Mouse (Mus musculus) macrophage (primary cell): ENCODE measurements around the gene Fdx1l. TPM values are rescaled to one million over a fixed set of nuclear protein-coding genes. Genes with fewer than 3 reads are reported as not detected.
"Not testable (repeated sequence)": the region's sequence is repeated elsewhere in the genome, so short reads cannot be mapped to it uniquely, and the experiment has no call there.

Experiments used
- H3K27ac ChIP-seq: fragments of 350-480 bp; formaldehyde crosslinking; 2 replicates; pipeline ENCODE4 v1.9.0; 2021
- H3K36me3 ChIP-seq: fragments of 350-480 bp; formaldehyde crosslinking; 2 replicates; pipeline ENCODE4 v1.9.0; 2021; ENCODE audit errors: inconsistent target
- H3K4me3 ChIP-seq: fragments of 350-480 bp; formaldehyde crosslinking; 2 replicates; pipeline ENCODE4 v1.9.0; 2021; ENCODE audit errors: inconsistent target
- H3K79me2 ChIP-seq: fragments of 350-480 bp; formaldehyde crosslinking; 2 replicates; pipeline ENCODE4 v1.9.0; 2021; ENCODE audit errors: inconsistent target
- WGBS: methylation state at CpG from one replicate; pipeline ENCODE4 v1.1.7; 2026; ENCODE audit warnings: inconsistent platforms; ENCODE audit not compliant: missing documents; 5-methylcytosine and 5-hydroxymethylcytosine counted together
- polyA plus RNA-seq: library from polyadenylated mRNA; stranded (reverse); fragments of 250-400 nt; gene quantifications from 3 replicates; pipeline ENCODE4 v1.2.4, GENCODE M21; 2018; ENCODE audit warnings: inconsistent platforms

The Fdx1l gene
- polyA plus RNA-seq, 1 experiment from 2014 or later, result 22.6 TPM

- Histone ChIP-seq H3K27ac (peak within 1 kb of the TSS; percentile 48), H3K79me2 (peaks cover 49% of the 10 kb centered on the region), H3K4me3 (peak within 1 kb of the TSS; percentile 86), H3K36me3 (peaks cover 23% of the 10 kb centered on the region; the same call in 1 of the 2 replicates)
- 0% methylated on average over 51 of the region's 54 CpGs for WGBS
Observed at GRCm38 (mm10) chr9:21091707-21092320, 18.4 kb upstream of the Fdx1l start, which contains the start of the genes Gm38431 and Raver1. TSS of gene Gm38431 (minus strand) at chr9:21091997. TSS of gene Raver1 (minus strand) at chr9:21092008.

- WGBS, result 2% methylated on average over 22 of the region's 24 CpGs
- H3K36me3 ChIP-seq, result peaks cover 30% of the 10 kb centered on the region; the same call in 1 of the 2 replicates
- H3K27ac ChIP-seq, result peak overlapping the region; percentile 48
- H3K79me2 ChIP-seq, result peaks cover 56% of the 10 kb centered on the region
- H3K4me3 ChIP-seq, result peak overlapping the region; percentile 86
Observed at GRCm38 (mm10) chr9:21090972-21091706, 17.7 kb upstream of the Fdx1l start.

GRCm38 (mm10) chr9:21090537-21090936, 17.1 kb upstream of the Fdx1l start:
- Histone ChIP-seq H3K36me3 (peaks cover 36% of the 10 kb centered on the region; the same call in 1 of the 2 replicates), H3K79me2 (peaks cover 62% of the 10 kb centered on the region), H3K27ac (no peak overlapping the region), H3K4me3 (peak overlapping the region; percentile 86)
- WGBS, result 100% methylated on average over 1 of the region's 1 CpGs

GRCm38 (mm10) chr9:21083324-21083723, 9.9 kb upstream of the Fdx1l start:
- 98% methylated on average over 3 of the region's 3 CpGs for WGBS
- Histone ChIP-seq H3K27ac (no peak overlapping the region), H3K4me3 (no peak overlapping the region), H3K79me2 (peaks cover 73% of the 10 kb centered on the region), H3K36me3 (peaks cover 89% of the 10 kb centered on the region)

- H3K4me3 ChIP-seq, result no peak overlapping the region
- 93% methylated on average over 9 of the region's 9 CpGs for WGBS
Observed at GRCm38 (mm10) chr9:21081127-21081526, 7.7 kb upstream of the Fdx1l start.

GRCm38 (mm10) chr9:21075625-21076024, 2.2 kb upstream of the Fdx1l start:
- no peak overlapping the region for H3K4me3 ChIP-seq
- H3K36me3 ChIP-seq, result peaks cover 50% of the 10 kb centered on the region
- H3K27ac ChIP-seq, result no peak overlapping the region
- peaks cover 24% of the 10 kb centered on the region for H3K79me2 ChIP-seq
- WGBS, result 95% methylated on average over 3 of the region's 3 CpGs

More at GRCm38 (mm10) chr9:21081127-21081526, 7.7 kb upstream of the Fdx1l start:
- H3K36me3 ChIP-seq, result peaks cover 93% of the 10 kb centered on the region
- H3K27ac ChIP-seq, result no peak overlapping the region
- peaks cover 51% of the 10 kb centered on the region for H3K79me2 ChIP-seq

- Histone ChIP-seq H3K79me2 (peaks cover 30% of the 10 kb centered on the region), H3K4me3 (peak overlapping the region; percentile 84; the same call in 1 of the 2 replicates), H3K27ac (no peak overlapping the region; the same call in 1 of the 2 replicates), H3K36me3 (peaks cover 35% of the 10 kb centered on the region)
- 50% methylated on average over 1 of the region's 1 CpGs for whole genome bisulfite sequencing
Observed at GRCm38 (mm10) chr9:21074173-21074572, 759 bp upstream of the Fdx1l start.

GRCm38 (mm10) chr9:21072641-21073040, 773 bp downstream of the Fdx1l start:
- Histone ChIP-seq H3K4me3 (peak overlapping the region; percentile 84), H3K79me2 (peaks cover 30% of the 10 kb centered on the region), H3K27ac (peak overlapping the region; percentile 37; the same call in 1 of the 2 replicates), H3K36me3 (peaks cover 20% of the 10 kb centered on the region)
- WGBS, result 7% methylated on average over 4 of the region's 4 CpGs

GRCm38 (mm10) chr9:21067006-21067684, 6.3 kb downstream of the Fdx1l start, which contains the start of gene Zglp1:
TSS of gene Zglp1 (minus strand) at chr9:21067093.
- no peaks in the 10 kb centered on the region for H3K36me3 ChIP-seq

GRCm38 (mm10) chr9:21062928-21063327, 10.5 kb downstream of the Fdx1l start:
- no peaks in the 10 kb centered on the region for H3K36me3 ChIP-seq

More at GRCm38 (mm10) chr9:21067006-21067684, 6.3 kb downstream of the Fdx1l start, which contains the start of gene Zglp1:
- 86% methylated on average over 14 of the region's 27 CpGs for WGBS
- Histone ChIP-seq H3K79me2 (peaks cover 20% of the 10 kb centered on the region), H3K27ac (no peak within 1 kb of the TSS), H3K4me3 (no peak within 1 kb of the TSS)

GRCm38 (mm10) chr9:21051578-21051977, 21.8 kb downstream of the Fdx1l start:
- no peak overlapping the region for H3K27ac ChIP-seq
- no peaks in the 10 kb centered on the region for H3K36me3 ChIP-seq
- H3K4me3 ChIP-seq, result no peak overlapping the region
- 77% methylated on average over 10 of the region's 10 CpGs for whole genome bisulfite sequencing
- no peaks in the 10 kb centered on the region for H3K79me2 ChIP-seq

More at GRCm38 (mm10) chr9:21062928-21063327, 10.5 kb downstream of the Fdx1l start:
- H3K27ac ChIP-seq, result no peak overlapping the region
- no peaks in the 10 kb centered on the region for H3K79me2 ChIP-seq
- 93% methylated on average over 2 of the region's 2 CpGs for WGBS
- H3K4me3 ChIP-seq, result no peak overlapping the region

- Histone ChIP-seq H3K27ac (no peak overlapping the region), H3K79me2 (no peaks in the 10 kb centered on the region), H3K4me3 (no peak overlapping the region), H3K36me3 (no peaks in the 10 kb centered on the region)
- WGBS, result 94% methylated on average over 3 of the region's 3 CpGs
Observed at GRCm38 (mm10) chr9:21045235-21045634, 28.2 kb downstream of the Fdx1l start.

- WGBS, result 88% methylated on average over 1 of the region's 1 CpGs
- not testable (repeated sequence) for H3K4me3 ChIP-seq, H3K79me2 ChIP-seq, H3K36me3 ChIP-seq, H3K27ac ChIP-seq
Observed at GRCm38 (mm10) chr9:21044785-21045184, 28.6 kb downstream of the Fdx1l start.

GRCm38 (mm10) chr9:21043563-21043962, 29.9 kb downstream of the Fdx1l start:
- H3K36me3 ChIP-seq, result no peaks in the 10 kb centered on the region
- WGBS, result 86% methylated on average over 4 of the region's 4 CpGs
- H3K27ac ChIP-seq, result no peak overlapping the region
- no peak overlapping the region for H3K4me3 ChIP-seq
- H3K79me2 ChIP-seq, result no peaks in the 10 kb centered on the region
